Mouse (Mus musculus): ENCODE data around the gene Akap13.

GRCm38 (mm10) chr7:75644585-75644984 is 189.3 kb downstream of the Akap13 start:
- TF ChIP-seq POLR2A (IDR thresholded peaks at IDR 0.05; ENCODE audit: borderline replicate concordance, extremely low read depth, low read depth, low read length) (no peak), CTCF (IDR thresholded peaks at IDR 0.05; ENCODE audit: insufficient read depth, low read length) (no peak)
